Mouse (Mus musculus): ENCODE results near the gene Nupr1l.
"Not testable (repeated sequence)": the region's sequence is repeated elsewhere in the genome, so short reads cannot be mapped to it uniquely, and the experiment has no call there.

The Nupr1l gene

DNA sequence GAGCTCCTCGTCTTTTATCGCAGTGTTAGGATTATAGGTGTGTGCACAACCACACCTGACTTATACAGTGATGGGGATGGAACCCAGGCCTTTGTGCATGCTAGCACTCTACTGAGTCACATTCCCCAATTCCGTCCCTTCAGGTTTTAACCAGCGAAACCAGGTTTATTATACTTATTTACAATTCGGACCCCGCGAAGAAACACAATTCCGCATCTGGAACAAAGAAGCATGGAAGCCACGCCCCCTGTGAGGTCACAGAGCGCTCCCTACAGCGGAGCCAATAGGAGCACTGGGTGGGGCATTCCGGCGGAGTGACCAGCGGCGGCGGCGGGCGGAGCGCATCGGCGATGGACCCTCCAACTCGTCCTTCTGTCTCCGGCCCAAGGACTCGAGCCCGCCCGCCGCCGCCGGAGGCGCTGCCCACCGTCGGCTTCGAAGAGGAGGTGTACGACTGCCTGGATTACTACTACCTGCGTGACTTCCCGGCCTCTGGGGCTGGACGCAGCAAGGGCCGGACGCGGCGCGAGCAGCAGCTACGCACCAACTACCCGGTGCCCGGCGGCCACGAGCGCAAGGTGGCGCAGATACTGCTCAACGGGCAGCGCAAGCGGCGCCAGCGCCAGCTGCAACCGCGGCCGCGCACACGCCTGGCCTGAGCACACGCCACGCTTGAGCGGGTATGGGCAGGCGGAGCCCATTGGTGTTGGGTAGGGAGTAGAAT, at the start of gene Nupr1l:
Gene Nupr1l, plus strand, starts transcription at position 299 of the 724 bp plus-strand sequence.
- in situ Hi-C loops (cut with MseI, MboI), result no loop called here

- in situ Hi-C loops (cut with MseI, MboI), result no loop called here
Observed at GRCm38 (mm10) chr5:129862325-129862724, 46.0 kb upstream of the Nupr1l start.

- in situ Hi-C loops (cut with MseI, MboI), result no loop called here
Observed at GRCm38 (mm10) chr5:129864467-129864866, 43.9 kb upstream of the Nupr1l start.

GRCm38 (mm10) chr5:129865841-129866240, 42.5 kb upstream of the Nupr1l start:
- in situ Hi-C loops (cut with MseI, MboI), result no loop called here

DNA sequence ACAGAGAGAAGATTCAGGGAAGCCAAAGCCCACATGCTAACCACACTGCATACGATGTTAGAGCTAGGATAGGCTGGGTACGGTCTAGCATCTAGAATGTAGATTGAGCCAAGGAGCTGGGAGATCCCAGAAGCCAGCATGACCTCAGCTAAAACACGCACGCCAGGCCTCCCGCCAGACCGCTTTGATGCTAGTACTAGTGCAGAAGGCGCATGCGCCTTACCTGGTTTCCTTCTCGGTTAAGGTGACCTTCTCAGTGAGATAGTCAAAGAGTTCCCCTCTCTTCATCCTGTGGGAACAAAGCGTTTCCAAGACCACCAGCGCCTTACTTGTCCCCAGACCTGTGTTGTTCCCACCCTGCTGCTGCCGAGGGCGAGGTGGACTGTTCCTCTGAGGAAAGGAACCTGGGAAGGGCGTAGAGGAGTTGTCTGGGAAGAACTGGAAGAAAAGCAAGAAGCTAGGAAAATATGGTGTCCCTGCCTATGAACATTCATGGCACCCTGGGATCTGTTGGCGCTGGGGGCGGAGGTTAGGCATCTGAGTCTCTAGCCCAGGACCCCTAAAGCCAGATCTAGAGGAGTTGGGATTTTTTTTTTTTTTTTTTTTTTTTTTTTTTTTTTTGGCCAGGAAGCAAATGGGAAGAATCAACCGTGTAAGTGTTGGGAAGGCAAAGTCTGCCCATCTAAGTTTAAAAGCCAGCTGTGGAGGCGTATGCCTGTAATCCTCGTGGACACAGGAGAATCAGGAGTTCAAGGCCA, 38.9 kb upstream of the Nupr1l start:
- in situ Hi-C loops (cut with MseI, MboI), result no loop called here

DNA sequence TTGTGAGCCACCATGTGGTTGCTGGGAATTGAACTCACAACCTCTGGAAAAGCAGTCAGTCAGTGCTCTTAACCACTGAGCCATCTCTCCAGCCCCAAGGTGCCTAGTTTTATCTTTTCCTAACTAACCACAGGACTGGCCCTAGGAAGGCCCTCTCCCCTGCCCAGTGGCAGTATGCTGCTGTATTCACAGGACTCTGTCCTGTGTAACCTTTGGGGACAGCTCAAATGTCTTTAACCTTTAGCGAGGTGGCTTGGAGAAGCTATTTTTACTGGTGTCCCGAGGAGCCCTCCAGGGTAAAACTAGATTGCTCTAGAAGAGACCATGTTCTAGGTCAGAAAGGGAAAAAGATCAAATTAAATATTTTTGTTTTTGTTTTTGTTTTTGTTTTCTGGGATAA, 37.1 kb upstream of the Nupr1l start:
- in situ Hi-C loops (cut with MseI, MboI), result no loop called here

DNA sequence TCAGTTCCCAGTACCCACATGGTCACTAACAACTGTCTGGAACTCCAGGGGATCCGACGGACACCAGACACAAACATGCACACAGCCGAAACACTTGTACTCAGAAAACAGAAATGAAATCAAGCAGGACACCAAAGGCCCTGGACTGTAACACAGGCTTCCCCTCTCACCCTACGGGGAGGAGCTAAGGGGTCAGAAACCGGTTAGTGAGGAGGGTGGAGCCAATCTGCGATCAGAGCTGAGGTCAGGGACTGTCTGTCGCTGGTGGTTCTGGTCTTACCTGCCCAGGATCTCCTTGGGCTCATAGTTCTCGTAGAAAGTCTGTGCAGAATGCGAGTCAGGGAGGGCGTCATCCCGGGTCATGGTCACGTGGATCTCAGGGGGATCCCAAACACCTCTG, 34.4 kb upstream of the Nupr1l start:
- in situ Hi-C loops (cut with MseI, MboI), result no loop called here

GRCm38 (mm10) chr5:129875098-129875497, 33.2 kb upstream of the Nupr1l start:
- in situ Hi-C loops (cut with MseI, MboI), result no loop called here

- in situ Hi-C loops (cut with MseI, MboI), result no loop called here
Observed at GRCm38 (mm10) chr5:129877731-129878455, 30.4 kb upstream of the Nupr1l start.

- in situ Hi-C loops (cut with MseI, MboI), result no loop called here
Observed at GRCm38 (mm10) chr5:129878946-129879345, 29.4 kb upstream of the Nupr1l start.

DNA sequence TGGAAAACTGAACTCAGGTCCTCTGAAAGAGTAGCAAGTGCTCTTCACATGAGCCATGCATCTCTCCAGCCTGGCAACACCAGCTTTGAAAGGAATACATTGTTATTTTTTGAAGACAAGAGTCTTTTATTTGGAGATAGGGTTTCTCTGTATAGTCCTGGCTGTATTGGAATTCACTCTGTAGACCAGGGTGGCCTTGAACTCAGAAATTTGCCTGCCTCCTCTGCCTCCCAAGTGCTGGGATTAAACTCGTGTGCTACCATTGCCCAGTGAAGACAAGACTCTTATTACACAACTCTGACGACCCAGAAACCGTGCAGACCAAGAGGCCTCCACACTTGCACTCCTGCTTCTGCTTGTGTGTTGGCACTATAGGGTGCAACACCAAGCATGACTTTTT, 28.5 kb upstream of the Nupr1l start:
- in situ Hi-C loops (cut with MseI, MboI), result no loop called here

GRCm38 (mm10) chr5:129886271-129886670, 22.1 kb upstream of the Nupr1l start:
- in situ Hi-C loops (cut with MseI, MboI), result no loop called here

GRCm38 (mm10) chr5:129886911-129887636, 21.3 kb upstream of the Nupr1l start, which contains the start of gene Chchd2:
Chchd2 (minus strand) TSS chr5:129887470.
- in situ Hi-C loops (cut with MseI, MboI), result no loop called here

DNA sequence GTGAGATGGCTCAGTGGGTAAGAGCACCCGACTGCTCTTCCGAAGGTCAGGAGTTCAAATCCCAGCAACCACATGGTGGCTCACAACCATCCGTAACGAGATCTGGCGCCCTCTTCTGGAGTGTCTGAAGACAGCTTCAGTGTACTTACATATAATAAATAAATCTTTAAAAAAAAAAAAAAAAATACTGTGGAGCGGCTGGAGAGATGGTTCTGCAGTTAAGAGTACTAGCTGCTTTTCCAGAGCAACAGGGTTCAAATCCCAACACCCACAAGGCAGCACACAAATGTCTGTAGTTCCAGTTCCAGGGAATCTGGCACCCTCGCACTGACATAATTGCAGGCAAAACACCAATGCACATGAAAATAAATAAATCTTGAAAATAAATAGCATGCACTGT, 17.9 kb upstream of the Nupr1l start:
- in situ Hi-C loops (cut with MseI, MboI), result not testable (repeated sequence)

DNA sequence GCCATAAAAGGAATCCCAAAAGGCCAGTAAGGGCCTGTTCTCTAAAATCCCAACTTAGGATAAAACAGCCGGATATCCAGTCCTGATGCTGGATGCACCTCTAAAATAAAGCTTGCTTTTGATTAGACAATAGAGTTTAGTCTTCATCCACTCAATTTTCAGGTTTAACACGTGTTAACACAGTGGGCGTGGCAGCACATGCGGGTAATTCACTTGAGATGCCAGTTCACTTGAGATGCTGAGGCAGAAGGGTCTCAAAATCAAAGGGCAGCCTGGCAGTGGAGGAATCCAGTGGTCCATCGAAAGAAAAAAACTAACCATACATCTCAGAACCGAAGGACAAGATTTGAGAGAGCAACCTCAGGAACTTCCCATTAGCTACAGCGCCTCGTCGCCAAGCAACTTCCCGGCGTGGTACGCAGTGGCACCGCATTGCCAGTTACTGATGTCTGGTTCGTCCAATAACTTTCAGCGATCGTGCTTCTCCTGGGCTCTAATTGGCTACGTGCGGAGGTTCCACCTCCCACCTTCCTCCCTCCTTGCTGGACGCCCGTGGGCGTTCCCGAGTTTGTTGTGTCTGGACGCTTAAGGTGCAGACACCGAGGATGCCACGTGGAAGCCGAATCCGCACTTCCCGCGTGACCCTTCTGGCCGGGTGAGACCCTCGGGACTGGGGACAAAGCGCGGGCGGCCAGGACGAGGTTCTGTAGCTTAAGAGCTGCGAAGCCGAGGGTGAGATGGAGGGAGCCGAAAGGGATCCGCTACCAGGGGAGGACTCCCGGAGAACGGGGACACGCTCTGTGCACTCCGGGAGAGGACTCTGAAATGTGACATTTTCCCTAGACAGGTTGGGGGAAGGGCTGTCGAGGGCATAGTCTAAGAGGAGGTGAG, 12.9 kb upstream of the Nupr1l start, which contains the start of gene Zbed5:
Gene Zbed5, plus strand, starts transcription at position 526 of the 891 bp plus-strand sequence.
- in situ Hi-C loops (cut with MseI, MboI), result no loop called here

DNA sequence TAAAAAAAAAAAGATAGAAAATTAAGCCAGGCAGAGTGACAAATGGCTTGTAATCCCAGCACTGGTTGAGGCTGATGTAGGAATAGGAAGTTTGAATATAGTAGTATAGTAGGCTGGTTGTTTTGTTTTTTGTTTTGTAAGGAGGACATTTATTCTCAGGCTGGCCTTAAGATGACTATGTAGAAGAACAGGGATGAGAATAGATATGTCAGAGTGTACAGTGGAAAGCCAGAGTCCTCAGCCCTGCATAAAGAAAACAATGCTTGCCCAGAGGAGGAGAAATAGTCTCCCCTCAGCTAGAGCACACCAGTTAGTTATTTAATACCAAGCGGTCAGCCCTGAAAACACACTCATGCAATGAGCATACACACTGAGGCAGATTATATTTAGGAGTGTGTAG, 9.9 kb upstream of the Nupr1l start, which contains the start of gene Phkg1:
Gene Phkg1, minus strand, starts transcription at position 101 of the 400 bp plus-strand sequence.
- in situ Hi-C loops (cut with MseI, MboI), result no loop called here

DNA sequence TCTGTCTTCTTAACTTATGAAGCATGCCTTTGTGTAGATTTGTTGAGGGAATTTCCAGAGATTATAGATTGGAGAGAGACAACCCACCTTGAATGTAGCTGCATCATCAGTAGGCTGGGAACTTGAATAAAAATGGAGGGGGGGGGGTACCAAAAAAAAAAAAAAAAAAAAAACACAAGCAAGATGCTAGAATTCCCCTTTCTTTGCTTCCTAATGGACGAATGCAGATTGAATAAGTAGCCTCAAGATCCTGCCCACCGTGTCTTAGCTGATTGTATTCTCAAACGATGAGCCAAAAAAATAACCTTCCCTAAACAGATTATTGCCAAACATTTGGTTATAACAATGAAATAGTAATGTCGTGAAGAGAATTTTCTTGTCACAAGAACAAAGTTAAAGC, 565 bp upstream of the Nupr1l start:
- in situ Hi-C loops (cut with MseI, MboI), result no loop called here

- in situ Hi-C loops (cut with MseI, MboI), result no loop called here
Observed at GRCm38 (mm10) chr5:129909147-129909546, 807 bp downstream of the Nupr1l start.

DNA sequence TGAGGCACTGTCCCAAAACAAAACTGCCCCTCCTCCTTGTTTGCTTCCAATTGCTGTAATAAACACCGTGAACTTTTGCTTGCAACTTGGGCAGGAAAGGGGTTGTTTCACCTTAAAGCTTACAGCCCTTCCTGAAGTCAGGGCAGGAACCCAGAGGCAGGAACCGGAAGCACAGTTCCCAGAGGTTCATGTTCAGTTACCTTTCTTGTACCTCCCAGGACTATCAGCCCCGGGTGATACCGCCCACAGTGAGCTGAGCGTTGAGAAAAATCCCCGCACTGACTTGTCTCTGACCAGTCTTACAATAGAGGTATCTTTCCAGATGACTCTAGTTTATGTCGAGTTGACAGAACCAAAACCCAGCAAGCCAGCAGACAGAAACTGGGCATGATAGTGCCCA, 1.3 kb downstream of the Nupr1l start:
- in situ Hi-C loops (cut with MseI, MboI), result no loop called here

GRCm38 (mm10) chr5:129914024-129914423, 5.7 kb downstream of the Nupr1l start:
- in situ Hi-C loops (cut with MseI, MboI), result no loop called here

Data from mouse trophoblast stem cell (cell line).